Mouse (Mus musculus): ENCODE measurements around the gene Usp19.

DNA sequence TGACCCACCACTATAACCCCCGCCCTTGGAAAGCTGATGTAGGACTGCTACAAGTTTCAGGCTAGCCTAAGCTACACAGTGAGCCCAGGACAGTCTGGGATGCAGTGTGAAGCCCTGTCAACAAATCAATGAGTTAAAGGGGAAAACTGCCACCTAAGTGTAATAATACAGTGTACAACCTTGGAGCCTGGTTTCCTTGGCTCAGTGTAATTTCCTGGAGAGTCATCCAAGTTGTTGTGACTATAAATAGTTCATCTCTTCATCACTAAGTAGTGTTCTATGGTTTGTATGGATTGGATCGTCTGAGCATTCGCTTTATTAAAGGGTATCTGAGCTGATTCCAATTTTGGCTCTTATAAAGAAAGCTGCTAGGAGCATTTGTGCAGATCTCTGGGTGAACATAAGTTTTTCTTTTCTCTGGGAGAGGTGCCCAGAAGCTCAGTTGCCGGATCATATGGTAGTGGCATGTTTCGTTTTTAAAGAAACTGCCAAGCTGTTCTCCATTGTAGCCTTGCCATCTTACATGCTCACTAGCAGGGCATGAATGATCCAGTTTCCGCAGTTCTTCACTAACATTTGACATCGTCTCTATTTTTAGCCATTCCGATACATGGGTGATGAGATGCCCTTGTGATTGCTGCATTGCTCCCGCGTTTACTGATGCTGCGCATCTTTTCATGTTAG is 49.0 kb upstream of the Usp19 start:
- no peak for TF ChIP-seq POLR2A (IDR thresholded peaks at IDR 0.05; ENCODE audit: control insufficient read depth, low read depth, low read length)
- no peak for TF ChIP-seq CTCF (IDR thresholded peaks at IDR 0.05; ENCODE audit: control insufficient read depth, insufficient read depth, insufficient replicate concordance, low read depth, low read length)

Measured in testis, adult 2 months (tissue).